Mouse (Mus musculus): Measurements from ENCODE around the gene Klhl42.

The Klhl42 gene

GRCm38 (mm10) chr6:147145753-147146152 is 54.6 kb downstream of the Klhl42 start:
- no peak for DNase-seq (ENCODE audit: low spot score in 2 of 2)

GRCm38 (mm10) chr6:147151069-147151468 is 59.9 kb downstream of the Klhl42 start:
- DNase-seq (ENCODE audit: low spot score in 2 of 2) = no peak

- DNase-seq (ENCODE audit: low spot score in 2 of 2) = no peak
Observed at GRCm38 (mm10) chr6:147151839-147152238, 60.7 kb downstream of the Klhl42 start.

DNA sequence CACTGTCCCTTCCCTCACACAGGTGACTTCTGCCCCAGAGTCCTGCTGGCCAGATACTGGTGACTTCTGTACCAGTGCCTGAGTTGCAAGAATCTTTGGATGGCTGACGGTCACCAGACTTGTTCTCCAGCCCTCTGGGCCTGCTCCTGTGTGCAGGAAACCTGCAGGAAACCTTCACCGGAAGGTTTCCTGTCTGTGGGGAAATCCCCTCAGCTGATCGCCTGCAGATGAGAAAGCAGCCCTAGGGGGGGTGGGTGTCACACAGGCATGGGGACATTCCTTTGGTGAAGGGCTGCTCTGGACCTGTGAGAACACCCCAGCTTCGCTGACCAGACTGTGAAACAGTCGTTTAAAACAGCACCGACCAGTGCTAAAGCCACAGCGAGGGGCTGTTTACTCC is 63.9 kb downstream of the Klhl42 start:
- DNase-seq (ENCODE audit: low spot score in 2 of 2) = no peak

GRCm38 (mm10) chr6:147161818-147162584 is 70.8 kb downstream of the Klhl42 start:
- no peak for DNase-seq (ENCODE audit: low spot score in 2 of 2)

All from right cerebral cortex, adult 2 months (tissue).